Mouse (Mus musculus) right cerebral cortex, postnatal 14 days (tissue): Measurements from ENCODE around the gene Tbc1d30.

ENCODE experiments used
- DNase-seq: peaks from one replicate; pipeline ENCODE4 v3.0.0; 2022

The Tbc1d30 gene

GRCm38 (mm10) chr10:121262206-121262605 is 88.9 kb downstream of the Tbc1d30 start:
- no peak for DNase-seq

DNA sequence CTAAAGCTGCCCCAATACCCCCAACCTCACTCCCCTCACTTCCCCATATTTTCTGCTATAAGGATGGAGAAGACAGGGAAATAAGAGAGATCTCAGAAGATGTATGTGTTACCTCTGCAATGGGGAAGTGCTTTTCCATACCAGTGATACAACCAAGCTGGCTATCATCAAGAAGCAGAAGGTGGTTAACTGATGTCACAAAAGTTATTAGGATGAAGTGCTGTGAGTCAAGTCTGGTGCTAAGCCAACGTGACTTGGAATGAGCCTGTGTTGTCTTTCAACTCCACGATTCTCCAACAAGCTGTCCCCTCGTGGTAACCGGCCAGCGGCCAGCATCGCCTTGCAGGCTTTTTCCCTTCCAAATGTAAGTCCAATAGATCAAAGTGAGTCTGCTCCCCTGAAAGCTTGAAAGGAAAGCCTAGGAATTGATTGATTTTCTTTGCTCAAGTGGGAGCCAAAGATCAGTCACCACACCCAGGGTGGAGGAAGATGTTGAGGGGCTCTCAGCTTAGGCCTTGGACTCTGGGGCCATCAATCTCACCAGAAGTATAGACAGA is 90.0 kb downstream of the Tbc1d30 start:
- DNase-seq: no peak

GRCm38 (mm10) chr10:121256115-121256825 is 94.8 kb downstream of the Tbc1d30 start:
- DNase-seq: peak; percentile 56

DNA sequence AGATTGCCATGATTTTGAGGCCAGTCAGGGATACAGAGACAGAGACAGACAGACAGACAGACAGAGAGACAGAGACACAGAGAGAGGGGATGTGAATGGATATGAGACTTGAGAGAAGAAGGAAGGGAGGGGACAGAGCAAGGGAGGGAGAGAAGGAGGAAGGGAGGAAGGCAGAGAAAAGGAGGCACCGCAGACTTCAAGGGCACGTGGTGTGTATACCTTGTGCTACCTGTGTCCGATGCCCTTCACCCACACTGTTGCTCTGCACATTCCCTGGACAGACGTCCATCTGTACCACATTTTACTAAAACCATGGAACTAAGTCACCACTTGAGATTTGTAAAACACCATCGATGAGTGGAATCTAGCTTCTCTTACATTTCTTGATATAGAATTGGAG is 95.6 kb downstream of the Tbc1d30 start:
- DNase-seq: no peak

GRCm38 (mm10) chr10:121254343-121254742 is 96.7 kb downstream of the Tbc1d30 start:
- DNase-seq: no peak

DNA sequence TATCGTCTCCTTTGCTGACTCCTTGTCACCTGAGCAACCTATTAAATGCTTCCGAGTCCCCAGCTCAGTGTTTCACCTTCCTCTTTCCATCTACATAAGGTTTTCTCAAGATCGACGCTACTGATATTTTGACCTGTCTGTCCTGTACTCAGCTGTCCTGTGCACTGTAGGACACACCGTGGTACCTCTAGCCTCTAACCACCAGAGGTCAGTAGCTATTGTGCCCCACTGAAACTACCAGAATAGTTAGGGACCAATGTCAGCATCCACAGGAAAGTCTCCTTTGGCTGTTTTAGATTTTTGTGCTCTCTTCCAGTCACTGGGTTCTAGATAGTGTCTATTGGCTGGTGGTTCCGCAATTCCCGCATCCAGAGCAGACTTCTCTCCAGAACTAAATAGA is 98.3 kb downstream of the Tbc1d30 start:
- no peak for DNase-seq

DNA sequence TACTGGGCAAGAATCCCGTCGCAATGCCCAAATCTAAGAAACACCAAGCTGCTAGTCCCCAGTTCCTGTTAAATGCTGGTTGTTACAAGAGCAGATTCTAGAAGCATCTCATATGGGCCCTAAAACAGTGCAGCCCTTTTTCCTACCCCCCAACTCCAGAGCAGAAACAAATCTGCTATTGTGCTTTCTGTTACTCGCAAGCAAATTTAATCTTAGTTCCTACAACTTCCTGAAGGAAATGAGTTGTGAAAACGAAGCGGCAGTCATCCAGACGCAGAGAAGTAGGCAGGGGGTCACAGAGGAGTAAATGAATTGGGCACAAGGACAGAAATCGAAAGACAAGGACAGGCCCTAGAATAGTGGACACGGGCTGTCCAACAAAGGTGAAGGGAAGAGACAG is 99.9 kb downstream of the Tbc1d30 start:
- no peak for DNase-seq

- DNase-seq: no peak
These were observed 101.3 kb downstream of the Tbc1d30 start for GRCm38 (mm10) chr10:121249820-121250219.

GRCm38 (mm10) chr10:121247545-121247944 is 103.5 kb downstream of the Tbc1d30 start:
- no peak for DNase-seq

GRCm38 (mm10) chr10:121246971-121247370 is 104.1 kb downstream of the Tbc1d30 start:
- no peak for DNase-seq

DNA sequence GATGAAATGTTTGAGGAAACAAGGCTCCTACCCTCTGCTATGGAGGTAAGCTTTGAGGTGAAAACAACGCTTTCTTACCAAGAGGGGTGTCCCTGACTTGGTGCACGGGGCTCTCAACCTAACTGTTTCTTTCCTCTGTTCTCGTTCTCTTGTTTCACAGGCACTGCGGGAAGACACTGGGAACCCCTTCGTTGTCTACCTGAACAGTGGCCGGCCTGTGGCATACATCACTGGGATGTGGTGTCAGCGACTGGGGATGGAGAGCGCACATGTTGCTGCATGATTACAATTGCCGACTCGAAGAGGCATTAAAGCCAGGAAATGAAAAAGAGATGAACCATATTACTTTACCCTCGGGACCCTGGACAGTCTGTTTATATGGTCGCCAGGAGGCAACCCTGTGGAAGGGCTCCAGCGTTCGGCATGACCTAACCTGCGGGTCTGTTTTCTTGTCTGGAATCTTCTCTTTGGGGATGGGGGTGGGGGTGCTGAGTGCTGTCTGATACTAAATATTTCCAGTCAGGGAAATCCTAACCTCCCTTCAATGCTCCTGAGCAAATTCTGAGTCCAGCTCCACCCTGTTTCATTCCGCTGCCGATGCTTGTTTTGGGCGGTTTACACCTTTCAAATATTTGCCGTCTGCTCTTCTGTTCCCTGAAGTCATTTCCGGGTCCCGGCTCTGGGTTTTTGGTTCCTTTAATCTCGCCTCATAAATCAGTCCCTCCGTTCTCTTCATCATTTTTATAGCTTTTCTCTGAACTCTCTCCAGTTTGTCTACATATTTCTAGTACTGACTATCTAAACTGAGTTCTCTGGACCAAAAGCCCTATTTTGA is 107.5 kb downstream of the Tbc1d30 start:
- no peak for DNase-seq

- no peak for DNase-seq
These were observed 108.5 kb downstream of the Tbc1d30 start for GRCm38 (mm10) chr10:121242596-121242995.

- no peak for DNase-seq
These were observed 112.0 kb downstream of the Tbc1d30 start for GRCm38 (mm10) chr10:121239065-121239464.

GRCm38 (mm10) chr10:121238551-121238950 is 112.5 kb downstream of the Tbc1d30 start:
- no peak for DNase-seq

DNA sequence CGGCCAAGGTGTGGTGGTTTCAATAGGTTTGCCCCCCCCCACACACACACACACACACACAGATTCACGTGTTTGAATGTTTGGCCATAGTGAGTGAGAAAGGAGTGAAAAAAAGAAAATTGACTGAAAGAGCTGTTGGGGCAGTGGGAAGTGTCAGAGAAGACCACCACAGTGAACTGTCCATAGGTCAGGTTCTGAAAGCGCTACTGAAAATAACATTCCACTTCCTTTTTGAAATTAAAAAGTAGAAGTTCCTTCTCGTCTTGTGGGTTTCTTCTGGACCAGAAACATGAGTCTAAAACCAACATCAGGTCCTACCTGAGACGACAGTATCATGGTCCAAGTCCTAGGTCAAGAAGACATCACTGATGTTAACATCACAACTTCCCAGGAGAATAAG is 113.7 kb downstream of the Tbc1d30 start:
- DNase-seq: no peak

GRCm38 (mm10) chr10:121235167-121235824 is 115.8 kb downstream of the Tbc1d30 start:
- DNase-seq: no peak

DNA sequence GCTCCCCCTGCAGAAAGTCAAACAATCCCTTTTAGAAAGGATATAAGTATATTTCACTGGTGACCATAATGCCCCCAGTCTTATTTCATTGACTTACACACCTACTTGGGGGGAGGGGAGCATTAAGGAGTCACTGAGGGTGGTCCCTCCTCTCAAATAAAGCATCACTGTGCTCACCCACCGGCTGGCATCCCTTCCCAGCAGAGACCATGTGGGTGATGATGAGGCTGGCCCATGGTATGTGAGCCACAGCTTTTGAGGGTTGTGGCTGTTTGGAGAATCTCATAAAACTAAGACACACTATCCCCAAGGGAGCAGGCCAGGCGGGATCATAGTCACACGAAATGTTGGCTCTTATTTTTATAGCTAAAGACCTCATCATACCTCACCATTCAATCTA is 116.6 kb downstream of the Tbc1d30 start:
- DNase-seq: no peak

DNA sequence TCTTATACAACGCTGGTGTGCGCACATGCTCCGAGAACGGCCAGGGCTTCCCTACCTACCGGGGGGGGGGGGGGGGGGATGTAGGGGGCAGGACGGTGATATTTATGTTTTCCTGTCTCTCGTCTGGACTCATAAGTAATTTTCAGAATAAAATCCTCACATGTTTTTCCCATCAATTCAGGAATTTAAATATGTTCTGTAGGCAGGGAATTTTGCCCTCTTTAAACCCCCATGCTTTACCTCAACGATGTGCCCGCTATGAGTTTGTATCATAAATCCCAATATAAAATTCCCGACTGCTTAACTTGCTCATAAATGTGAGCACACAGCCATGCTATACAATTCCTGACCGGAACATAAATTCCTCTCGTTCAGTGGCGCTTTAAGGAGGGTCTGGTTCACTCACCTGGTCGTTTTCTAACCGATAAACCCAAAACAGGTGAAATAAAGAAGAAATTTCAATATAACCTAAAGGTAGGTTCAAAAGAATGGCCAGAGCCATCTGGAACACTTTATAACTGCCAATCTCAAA is 122.6 kb downstream of the Tbc1d30 start:
- DNase-seq: no peak

GRCm38 (mm10) chr10:121227988-121228409 is 123.1 kb downstream of the Tbc1d30 start:
- DNase-seq: no peak

GRCm38 (mm10) chr10:121227403-121227802 is 123.7 kb downstream of the Tbc1d30 start:
- no peak for DNase-seq

- no peak for DNase-seq
These were observed 125.4 kb downstream of the Tbc1d30 start for GRCm38 (mm10) chr10:121225636-121226035.

DNA sequence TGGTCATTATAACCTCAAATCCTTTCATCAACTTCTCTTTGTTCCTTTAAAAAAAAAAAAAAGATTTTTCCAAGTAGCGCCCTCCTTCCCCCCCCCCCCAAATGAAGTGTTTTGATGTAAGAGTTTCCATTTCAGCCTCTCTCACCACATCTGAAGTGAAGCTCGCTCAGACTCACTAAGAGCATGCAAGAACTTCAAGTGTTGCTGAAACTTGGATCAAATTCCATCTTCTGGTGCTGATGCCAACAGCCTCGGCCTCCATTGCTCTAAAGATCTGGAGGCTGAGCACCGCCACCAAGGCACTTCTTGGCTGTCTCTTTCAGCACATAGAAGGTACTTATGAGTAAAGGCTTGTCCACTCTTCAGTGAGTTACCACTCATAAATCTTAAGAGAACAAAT is 128.2 kb downstream of the Tbc1d30 start:
- no peak for DNase-seq

GRCm38 (mm10) chr10:121218616-121219015 is 132.5 kb downstream of the Tbc1d30 start:
- DNase-seq: no peak
